ENCODE assay signal across 8 mouse cellular contexts in genomic region chr19:6968491-6969271, GRCm38 (mm10). TPM values are rescaled to one million over a fixed set of nuclear protein-coding genes. Genes with fewer than 3 reads are reported as not detected.
DNase-seq lines count a peak whose midpoint lies in the region; ATAC-seq and TF ChIP-seq lines count a peak whose summit lies in the region.

No protein-coding gene starts in this region.

- H3K4me3 ChIP-seq in embryonic facial prominence, embryonic 10.5 days, result peak overlapping the region; percentile 69
- peak overlapping the region; percentile 82 for H3K4me3 ChIP-seq in intestine, postnatal 0 days (ENCODE audit: low read depth, low read length)
- peak overlapping the region; percentile 71 for H3K4me3 ChIP-seq in lung, embryonic 15.5 days

- WGBS in embryonic facial prominence, embryonic 10.5 days, result 11% methylated on average over 15 of the region's 15 CpGs
- 5% methylated on average over 15 of the region's 15 CpGs for WGBS in intestine, postnatal 0 days
- WGBS in lung, embryonic 15.5 days, result 5% methylated on average over 15 of the region's 15 CpGs

- H3K36me3 ChIP-seq in embryonic facial prominence, embryonic 10.5 days (replicated peaks), result peaks cover 31% of the 10 kb centered on the region
- H3K36me3 ChIP-seq in intestine, postnatal 0 days (ENCODE audit: control insufficient read depth, insufficient read depth), result peaks cover 31% of the 10 kb centered on the region
- H3K36me3 ChIP-seq in lung, embryonic 15.5 days, result peaks cover 28% of the 10 kb centered on the region

- H3K9me3 ChIP-seq in embryonic facial prominence, embryonic 10.5 days, result no peaks in the 10 kb centered on the region
- H3K9me3 ChIP-seq in intestine, postnatal 0 days (ENCODE audit: control insufficient read depth), result no peaks in the 10 kb centered on the region
- H3K9me3 ChIP-seq in lung, embryonic 15.5 days, result no peaks in the 10 kb centered on the region

- TF ChIP-seq CTCF in intestine, postnatal 0 days (IDR thresholded peaks at IDR 0.05; ENCODE audit: low read depth), result no peak

- peak overlapping the region; percentile 83 for H3K4me2 ChIP-seq in intestine, postnatal 0 days (replicated peaks; ENCODE audit: low read depth)
- peak overlapping the region; percentile 77 for H3K4me2 ChIP-seq in lung, embryonic 15.5 days

- peaks cover 12% of the 10 kb centered on the region for H3K27me3 ChIP-seq in embryonic facial prominence, embryonic 10.5 days (replicated peaks; ENCODE audit: low read depth, poor library complexity, severe bottlenecking)
- H3K27me3 ChIP-seq in intestine, postnatal 0 days (replicated peaks; ENCODE audit: control insufficient read depth, insufficient read depth, low read length), result no peaks in the 10 kb centered on the region
- H3K27me3 ChIP-seq in lung, embryonic 15.5 days, result no peaks in the 10 kb centered on the region

- H3K27ac ChIP-seq in embryonic facial prominence, embryonic 10.5 days (replicated peaks), result peak overlapping the region; percentile 84; the same call in 1 of the 2 replicates
- H3K27ac ChIP-seq in intestine, postnatal 0 days (ENCODE audit: low read depth, low read length), result peak overlapping the region; percentile 95
- H3K27ac ChIP-seq in lung, embryonic 15.5 days, result peak overlapping the region; percentile 63; the same call in 1 of the 2 replicates

- peaks cover 56% of the 10 kb centered on the region for H3K4me1 ChIP-seq in embryonic facial prominence, embryonic 10.5 days
- peaks cover 17% of the 10 kb centered on the region for H3K4me1 ChIP-seq in intestine, postnatal 0 days (replicated peaks; ENCODE audit: control insufficient read depth, insufficient read depth, low read length)
- peaks cover 28% of the 10 kb centered on the region for H3K4me1 ChIP-seq in lung, embryonic 15.5 days

- H3K9ac ChIP-seq in intestine, postnatal 0 days (ENCODE audit: low read depth, low read length), result peak overlapping the region; percentile 88
- H3K9ac ChIP-seq in lung, embryonic 15.5 days, result peak overlapping the region; percentile 81

- ATAC-seq in intestine, postnatal 0 days, result peak; percentile 90
- ATAC-seq in lung, embryonic 15.5 days (ENCODE audit: borderline replicate concordance, extremely low read depth, low FRiP score, low TSS enrichment), result no peak

- DNase-seq in kidney, adult 18-20 months, result peak; percentile 39
- DNase-seq in kidney, adult 11 months, result no peak
- peak; percentile 39 for DNase-seq in embryonic facial prominence, embryonic 10.5 days (ENCODE audit: low spot score)
- peak; percentile 61 for DNase-seq in thymus, postnatal 14 days
- DNase-seq in cerebellum, adult 9-11 months, result no peak
- no peak for DNase-seq in cerebellum, adult 11 months

RNA-seq across cellular contexts. Expression of gene Ppp1r14b, which starts 6.1 kb away (rescaled TPM):
- 217 and 235 TPM in 2 replicates for polyA plus RNA-seq in embryonic facial prominence, embryonic 10.5 days (2016; fragmentation: Nextera tagmentation; extraction: Ambion mirVana)
- polyA plus RNA-seq in intestine, postnatal 0 days (2015; fragmentation: Nextera tagmentation; extraction: Ambion mirVana), result 102 and 105 TPM in 2 replicates
- polyA plus RNA-seq in lung, embryonic 15.5 days (2015; fragmentation: Nextera tagmentation; extraction: Ambion mirVana), result 141 and 160 TPM in 2 replicates

RNA-seq across cellular contexts. Expression of gene Plcb3, which starts 7.6 kb away (rescaled TPM):
- polyA plus RNA-seq in embryonic facial prominence, embryonic 10.5 days (2016; fragmentation: Nextera tagmentation; extraction: Ambion mirVana), result 32.8 and 37.0 TPM in 2 replicates
- polyA plus RNA-seq in intestine, postnatal 0 days (2015; fragmentation: Nextera tagmentation; extraction: Ambion mirVana), result 107 and 123 TPM in 2 replicates
- polyA plus RNA-seq in lung, embryonic 15.5 days (2015; fragmentation: Nextera tagmentation; extraction: Ambion mirVana), result 53.5 and 53.9 TPM in 2 replicates

RNA-seq across cellular contexts. Expression of gene Fkbp2, which starts 11.6 kb away (rescaled TPM):
- 100.0 and 101 TPM in 2 replicates for polyA plus RNA-seq in embryonic facial prominence, embryonic 10.5 days (2016; fragmentation: Nextera tagmentation; extraction: Ambion mirVana)
- polyA plus RNA-seq in intestine, postnatal 0 days (2015; fragmentation: Nextera tagmentation; extraction: Ambion mirVana), result 135 and 142 TPM in 2 replicates
- 121 and 126 TPM in 2 replicates for polyA plus RNA-seq in lung, embryonic 15.5 days (2015; fragmentation: Nextera tagmentation; extraction: Ambion mirVana)

RNA-seq across cellular contexts. Expression of gene Vegfb, which starts 18.8 kb away (rescaled TPM):
- 36.0 and 36.9 TPM in 2 replicates for polyA plus RNA-seq in embryonic facial prominence, embryonic 10.5 days (2016; fragmentation: Nextera tagmentation; extraction: Ambion mirVana)
- polyA plus RNA-seq in intestine, postnatal 0 days (2015; fragmentation: Nextera tagmentation; extraction: Ambion mirVana), result 23.2 and 25.2 TPM in 2 replicates
- 42.9 and 48.7 TPM in 2 replicates for polyA plus RNA-seq in lung, embryonic 15.5 days (2015; fragmentation: Nextera tagmentation; extraction: Ambion mirVana)

RNA-seq across cellular contexts. Expression of gene Dnajc4, which starts 23.7 kb away (rescaled TPM):
- polyA plus RNA-seq in embryonic facial prominence, embryonic 10.5 days (2016; fragmentation: Nextera tagmentation; extraction: Ambion mirVana), result 18.1 and 18.2 TPM in 2 replicates
- polyA plus RNA-seq in intestine, postnatal 0 days (2015; fragmentation: Nextera tagmentation; extraction: Ambion mirVana), result 32.3 and 35.1 TPM in 2 replicates
- polyA plus RNA-seq in lung, embryonic 15.5 days (2015; fragmentation: Nextera tagmentation; extraction: Ambion mirVana), result 23.5 and 23.9 TPM in 2 replicates

Comparison
In these comparisons a context has a peak if more than half of its experiments do, and no peak if none do; other contexts are left out.
1. DNase-seq: peak in kidney, adult 18-20 months (single experiment), embryonic facial prominence, embryonic 10.5 days (single experiment) and thymus, postnatal 14 days (single experiment); none in kidney, adult 11 months (single experiment), cerebellum, adult 9-11 months (single experiment) and cerebellum, adult 11 months (single experiment).
2. Peak in every context shown above with its lines, with median percentiles within 50 percentile points of each other: H3K27ac ChIP-seq and H3K4me3 ChIP-seq.